Mouse (Mus musculus) retina, postnatal 1 day (tissue): ENCODE results near the gene Crocc.

Source experiments
- DNase-seq: peaks from one replicate; pipeline ENCODE4 v3.0.0-alpha.2; 2012

The Crocc gene

GRCm38 (mm10) chr4:141066709-141067515 is 6.6 kb upstream of the Crocc start:
- DNase-seq: no peak

- DNase-seq: peak; percentile 91
Measured at GRCm38 (mm10) chr4:141065123-141065522, 4.8 kb upstream of the Crocc start.

DNA sequence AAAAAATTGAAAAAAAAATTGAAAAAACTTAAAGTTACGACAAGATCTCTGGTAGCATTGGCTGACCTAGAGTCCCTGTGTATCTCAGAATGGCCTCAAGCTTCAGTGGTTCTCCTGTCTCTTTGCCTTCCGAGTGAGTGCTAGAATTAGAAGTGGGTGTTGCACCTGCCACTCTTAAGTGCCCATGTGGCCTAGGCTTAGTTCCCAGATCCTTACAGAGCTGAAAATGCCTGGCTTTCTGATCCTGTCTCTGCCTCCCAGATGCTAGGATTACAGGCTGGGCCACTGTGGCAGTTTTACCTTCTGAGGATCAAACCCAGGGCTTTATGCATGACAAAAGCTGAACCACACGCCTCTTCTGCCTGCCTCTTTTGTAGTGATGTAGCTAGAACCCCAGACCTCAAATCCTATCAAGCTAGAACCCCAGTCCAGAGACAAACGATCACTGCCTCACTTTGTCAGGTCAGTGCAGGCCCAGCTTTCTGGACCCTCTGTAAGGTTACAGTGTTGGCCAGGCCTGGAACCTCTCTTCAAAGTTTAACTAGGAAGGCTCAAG is 3.8 kb upstream of the Crocc start:
- no peak for DNase-seq

DNA sequence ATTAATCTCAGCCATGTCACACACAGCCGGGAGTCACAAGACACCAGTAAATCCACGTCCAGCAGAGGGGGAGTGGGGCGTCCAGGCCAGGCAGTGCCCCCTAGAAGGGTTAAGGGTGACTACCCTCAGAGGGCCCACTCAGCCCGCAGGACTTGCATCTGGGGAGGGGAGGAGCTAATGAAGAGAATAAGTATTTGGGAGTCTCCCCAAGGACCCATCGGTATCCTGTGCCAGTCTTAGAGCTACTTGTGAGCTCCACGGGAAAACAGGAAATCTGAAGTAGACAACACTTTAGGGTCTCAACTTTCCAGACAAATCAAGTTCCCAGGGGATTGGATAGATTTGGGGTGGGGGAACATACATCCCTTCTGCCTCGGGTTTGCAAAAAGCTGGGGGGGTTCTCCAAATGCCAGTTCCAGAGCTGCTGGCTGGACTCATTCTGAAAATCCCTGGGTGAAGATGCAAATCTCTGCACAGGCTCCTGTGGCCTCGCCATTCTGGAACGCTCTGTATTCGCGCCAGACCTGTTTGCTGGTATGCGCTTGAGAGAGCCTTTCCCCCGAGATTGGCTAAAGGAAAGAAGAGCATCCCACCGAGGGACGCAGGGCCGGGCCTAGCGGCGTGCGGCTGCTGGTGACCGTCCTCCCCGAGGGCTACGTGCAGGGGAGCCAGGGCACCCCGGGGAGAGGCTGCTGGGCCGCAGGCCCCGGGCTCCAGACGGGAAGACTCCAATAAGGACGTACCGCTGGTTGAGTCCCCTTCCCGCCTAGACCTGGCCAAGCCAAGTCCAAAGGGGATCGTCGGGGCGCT is 529 bp downstream of the Crocc start:
- no peak for DNase-seq

GRCm38 (mm10) chr4:141058835-141059234 is 1.5 kb downstream of the Crocc start:
- DNase-seq: no peak

DNA sequence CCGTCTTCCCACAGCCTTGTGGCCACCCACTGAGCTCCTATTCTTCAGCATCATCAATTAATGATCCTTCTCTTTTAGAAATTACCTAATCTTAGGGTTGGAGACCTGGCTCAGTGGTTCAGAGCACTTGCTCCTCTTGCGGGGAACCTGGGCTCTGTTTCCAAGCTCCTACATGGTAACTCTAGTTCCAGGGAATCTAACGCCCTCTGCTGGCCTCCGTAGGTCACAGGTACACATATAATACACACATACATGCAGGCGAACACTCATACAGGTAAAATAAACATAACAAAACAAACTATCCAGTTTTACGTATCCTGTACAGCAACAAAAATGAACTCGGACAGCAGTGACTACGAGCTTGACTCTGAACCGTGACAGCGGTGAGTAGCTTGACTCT is 3.4 kb downstream of the Crocc start:
- no peak for DNase-seq

DNA sequence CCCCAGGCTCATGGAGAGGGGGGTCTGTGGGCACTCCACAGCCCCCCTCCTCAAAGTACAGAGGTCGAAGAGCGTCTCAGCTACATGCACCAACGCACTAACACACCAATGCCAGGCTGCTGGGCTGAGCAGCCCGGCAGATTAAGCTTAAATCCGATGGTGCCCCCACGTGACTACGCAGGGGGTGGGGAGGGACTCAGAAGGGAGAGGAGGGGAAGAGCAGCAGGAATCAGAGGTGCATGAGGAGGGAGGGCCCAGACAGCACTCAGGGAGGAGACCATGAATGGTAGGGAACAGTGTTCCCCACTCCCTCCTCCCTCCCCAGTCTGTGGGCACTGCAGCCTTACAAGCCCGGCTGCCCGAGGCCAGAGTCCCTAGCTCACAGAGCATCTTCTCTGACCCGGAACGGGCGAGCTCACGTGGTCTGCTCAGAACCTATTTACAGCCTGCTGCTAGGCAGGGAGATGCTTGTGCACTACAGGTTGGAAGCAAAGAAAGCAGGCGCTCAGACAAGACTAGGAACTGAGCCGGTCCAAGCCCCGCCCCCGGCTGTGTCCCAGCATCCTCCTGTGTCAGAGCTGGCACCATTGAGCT is 6.7 kb downstream of the Crocc start:
- DNase-seq: peak; percentile 93

- peak; percentile 72 for DNase-seq
Measured at GRCm38 (mm10) chr4:141053138-141053537, 7.2 kb downstream of the Crocc start.

DNA sequence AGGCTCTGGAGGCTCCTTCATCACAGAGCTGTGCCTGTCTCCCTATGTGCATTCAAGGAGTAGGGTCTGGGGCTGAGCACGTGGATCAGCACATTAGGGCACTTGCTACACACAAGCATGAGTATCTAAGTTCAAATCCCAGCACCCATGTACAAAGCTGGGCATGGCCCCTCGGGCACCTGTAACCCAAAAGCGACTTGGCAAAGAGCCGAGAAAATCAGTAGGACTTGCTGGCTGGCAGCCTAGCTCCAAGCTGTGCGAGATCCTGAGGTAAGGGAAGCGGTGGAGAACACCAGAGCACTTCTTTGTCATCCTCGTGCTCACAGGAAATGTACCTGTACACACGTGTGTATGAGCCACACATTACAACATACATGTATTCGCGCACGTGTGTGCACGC is 7.9 kb downstream of the Crocc start:
- DNase-seq: no peak

DNA sequence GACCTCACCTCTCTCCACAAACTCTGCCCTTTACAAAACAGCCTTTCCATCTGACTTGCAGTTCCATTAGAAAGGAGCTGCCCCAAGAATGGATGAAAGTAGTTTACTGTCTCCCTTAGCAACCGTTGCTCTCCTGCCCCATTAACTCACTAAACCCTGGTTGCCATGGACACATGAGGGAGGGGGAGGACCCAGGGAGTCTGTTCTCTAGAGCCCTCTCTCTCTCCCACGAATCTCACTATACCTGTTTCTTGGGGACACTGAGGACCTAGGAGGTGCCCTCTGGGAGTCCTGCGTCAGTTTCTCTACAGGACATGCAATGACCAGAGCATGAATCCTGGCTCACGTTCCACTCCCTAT is 10.9 kb downstream of the Crocc start:
- peak; percentile 93 for DNase-seq

DNA sequence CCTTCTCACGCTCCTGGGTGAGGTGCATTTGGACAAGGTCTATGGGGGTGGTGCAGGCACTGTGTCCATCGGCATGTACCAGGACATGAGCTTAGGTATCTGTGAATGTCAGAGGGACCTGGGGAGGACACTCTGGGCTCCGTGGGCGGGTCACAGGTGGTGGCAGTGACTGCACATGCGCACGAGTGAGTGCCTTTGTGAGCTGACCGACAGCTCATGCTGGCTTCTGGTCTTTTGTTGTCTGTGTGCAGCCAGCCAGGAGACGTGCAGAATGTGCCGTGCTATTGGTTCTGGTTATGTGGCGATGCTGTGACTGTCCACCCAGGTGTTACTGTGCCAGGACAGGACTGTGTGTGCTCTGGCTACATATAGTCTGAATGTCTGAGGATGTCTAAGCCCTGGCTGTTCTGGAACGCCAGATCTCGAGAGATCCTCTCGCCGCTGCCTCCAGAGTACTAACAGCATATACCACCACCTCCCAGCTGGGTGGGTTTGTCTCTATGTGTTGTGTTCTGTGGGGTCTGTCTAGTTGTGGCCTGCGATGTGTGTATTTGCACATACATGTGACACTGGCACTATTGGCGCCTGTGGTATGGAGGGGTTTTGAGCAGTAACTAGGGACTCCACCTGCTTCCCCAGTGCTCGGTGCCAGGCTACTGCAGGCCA is 11.4 kb downstream of the Crocc start:
- peak; percentile 50 for DNase-seq

- peak; percentile 82 for DNase-seq
Measured at GRCm38 (mm10) chr4:141044816-141045215, 15.5 kb downstream of the Crocc start.

- DNase-seq: no peak
Measured at GRCm38 (mm10) chr4:141041117-141041516, 19.2 kb downstream of the Crocc start.

DNA sequence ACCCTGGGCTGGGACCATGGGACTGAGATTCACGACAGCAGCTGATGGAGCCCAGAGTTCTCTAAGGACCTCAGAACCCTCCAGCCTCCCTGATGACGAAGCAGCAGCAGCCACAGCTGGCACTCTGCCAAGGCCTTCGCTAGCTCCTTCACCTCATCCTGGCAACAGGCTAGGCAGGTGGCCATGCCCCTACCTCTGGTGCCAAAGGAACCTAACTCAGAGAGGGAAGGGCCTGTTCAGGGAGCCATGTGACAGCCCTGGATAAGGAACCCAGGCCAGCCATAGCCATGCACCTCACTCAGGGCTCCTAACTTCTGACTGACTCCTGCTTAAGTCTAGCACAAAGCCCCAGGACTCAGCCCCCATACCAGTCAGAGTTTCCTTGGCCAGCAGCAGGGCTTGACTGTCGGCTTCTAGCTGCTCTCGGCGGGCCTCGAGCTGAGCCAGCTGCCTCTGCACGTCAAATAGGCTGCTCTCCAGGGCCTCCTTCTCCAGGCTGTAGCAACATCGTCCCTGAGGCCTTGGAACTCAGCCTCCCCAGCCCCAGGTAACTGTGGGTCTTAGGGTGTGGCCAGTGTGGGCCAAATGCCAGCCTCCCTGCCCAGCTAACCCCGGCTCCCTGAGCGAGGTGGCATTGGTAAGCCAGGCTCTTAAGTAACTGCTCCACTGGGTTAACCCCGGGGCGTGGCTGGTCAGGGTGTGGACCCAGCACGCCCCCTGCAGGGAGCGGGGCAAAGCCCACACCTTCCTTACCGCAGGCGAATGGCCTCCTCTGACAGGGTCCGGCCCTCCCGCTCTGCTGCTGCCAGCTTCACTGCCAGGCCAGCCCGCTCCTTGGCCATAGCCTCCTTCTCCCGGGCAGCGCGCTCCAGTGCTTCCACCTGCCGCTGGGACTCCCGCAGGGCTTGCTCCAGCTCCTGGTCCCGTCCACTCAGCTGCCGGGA is 26.5 kb downstream of the Crocc start:
- no peak for DNase-seq

GRCm38 (mm10) chr4:141031733-141032132 is 28.6 kb downstream of the Crocc start:
- peak; percentile 87 for DNase-seq

- no peak for DNase-seq
Measured at GRCm38 (mm10) chr4:141030541-141031206, 29.7 kb downstream of the Crocc start.

- DNase-seq: no peak
Measured at GRCm38 (mm10) chr4:141024992-141025391, 35.4 kb downstream of the Crocc start.

DNA sequence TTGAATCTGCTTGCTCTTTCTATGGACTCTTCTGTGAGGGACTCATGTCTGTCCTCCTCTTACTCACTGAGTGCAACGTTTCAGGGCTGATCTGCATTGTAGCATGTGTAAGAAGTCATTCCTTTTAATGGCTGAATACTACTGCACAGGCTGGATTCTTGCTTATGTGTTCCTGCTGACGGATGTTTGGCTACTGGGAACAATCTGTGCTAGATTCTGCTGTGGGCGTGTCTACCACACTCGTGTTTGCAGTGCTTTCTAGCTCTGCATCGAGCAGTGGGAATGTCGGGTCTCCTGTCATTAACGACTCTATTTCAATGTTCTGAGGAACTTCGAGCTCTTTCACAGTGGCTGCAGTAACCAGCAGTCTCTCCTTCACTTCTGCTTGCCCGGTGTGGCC is 36.3 kb downstream of the Crocc start:
- no peak for DNase-seq

DNA sequence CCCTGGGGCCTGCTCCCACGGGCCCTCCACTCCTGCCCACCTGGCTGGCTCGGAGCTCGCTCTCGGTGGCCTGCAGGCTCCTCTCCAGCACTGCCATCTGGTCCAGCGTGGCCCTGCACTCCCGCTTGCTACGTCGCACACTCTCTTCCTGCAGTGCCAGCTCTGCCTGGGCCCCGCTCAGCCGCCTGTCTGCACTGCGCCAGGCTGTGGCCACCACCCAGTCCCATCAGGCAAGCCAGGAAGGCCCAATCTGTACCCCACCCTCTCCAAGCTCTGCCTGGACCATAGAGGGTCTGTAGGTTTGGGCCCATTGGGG is 38.8 kb downstream of the Crocc start:
- DNase-seq: no peak

DNA sequence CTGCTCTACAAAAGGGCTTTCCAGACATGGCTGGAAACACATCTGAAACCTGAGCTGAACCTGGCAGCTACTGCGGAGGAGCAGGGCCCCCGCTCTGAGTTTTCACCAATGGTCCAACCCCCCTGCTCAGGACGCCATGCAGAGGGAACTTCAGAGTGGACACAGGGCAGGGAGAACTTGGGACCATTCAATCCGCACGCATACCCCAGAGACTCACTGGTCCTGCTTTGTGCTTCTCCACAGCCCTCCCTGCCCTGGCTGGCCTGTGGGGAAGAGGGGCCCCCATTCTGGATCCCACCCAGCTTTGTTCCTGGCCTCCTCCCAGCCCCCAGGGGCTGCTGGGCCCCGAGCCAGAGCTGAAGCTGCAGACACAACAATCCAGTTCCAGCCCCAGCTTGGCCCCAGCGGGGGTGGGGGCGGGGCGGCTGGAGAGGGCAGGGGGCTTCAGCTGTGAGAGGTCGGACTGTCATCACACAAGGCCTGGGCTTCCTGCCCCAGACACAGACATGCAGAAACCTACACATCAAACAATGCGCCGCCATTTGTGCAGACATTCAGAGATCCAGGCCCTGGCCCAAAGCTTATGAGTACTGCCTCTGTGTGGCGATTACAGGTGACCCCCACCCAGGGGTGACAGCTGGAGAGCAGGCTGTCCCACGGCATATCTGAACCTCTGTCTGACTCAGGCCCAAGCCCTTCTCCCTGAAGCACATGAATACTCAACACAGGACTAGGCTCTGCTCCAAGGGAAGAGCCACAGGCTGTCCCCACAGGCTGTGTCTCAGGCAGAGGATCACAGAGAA is 39.3 kb downstream of the Crocc start:
- peak; percentile 90 for DNase-seq

DNA sequence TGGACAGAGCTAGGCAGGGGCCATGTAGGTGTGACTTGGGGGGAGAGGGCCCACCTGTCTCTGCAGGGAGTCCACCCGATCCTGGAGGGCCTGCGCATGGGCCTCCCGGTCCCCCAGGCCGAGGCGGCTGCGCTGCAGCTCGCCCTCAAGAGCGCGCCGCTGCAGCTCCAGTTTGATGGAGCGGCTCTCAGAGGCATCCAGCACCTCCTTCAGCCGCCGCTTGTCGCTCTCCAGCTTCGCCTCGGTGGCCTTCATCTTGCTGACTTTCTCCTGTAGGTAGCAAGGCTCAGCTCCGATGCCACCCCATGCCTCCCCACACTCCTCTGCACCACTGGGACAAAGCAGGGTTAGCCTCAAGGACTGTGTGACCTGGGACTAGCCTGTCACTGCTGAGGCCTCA is 40.1 kb downstream of the Crocc start:
- DNase-seq: no peak
